Mouse (Mus musculus) olfactory bulb, adult 2 months (tissue): ENCODE data around the gene Gdpd3.

Experiments
- CTCF ChIP-seq: fragments of 200-500 bp; IDR thresholded peaks from 2 replicates; pipeline ENCODE4 v1.5.1; 2012; ENCODE audit warnings: low read depth, mild to moderate bottlenecking, low read length, moderate library complexity; ENCODE audit not compliant: insufficient read depth
- POLR2A ChIP-seq: fragments of 200-500 bp; IDR thresholded peaks from 2 replicates; pipeline ENCODE4 v1.6.1; 2012; ENCODE audit warnings: mild to moderate bottlenecking, low read depth, low read length, moderate library complexity; ENCODE audit not compliant: insufficient read depth

DNA sequence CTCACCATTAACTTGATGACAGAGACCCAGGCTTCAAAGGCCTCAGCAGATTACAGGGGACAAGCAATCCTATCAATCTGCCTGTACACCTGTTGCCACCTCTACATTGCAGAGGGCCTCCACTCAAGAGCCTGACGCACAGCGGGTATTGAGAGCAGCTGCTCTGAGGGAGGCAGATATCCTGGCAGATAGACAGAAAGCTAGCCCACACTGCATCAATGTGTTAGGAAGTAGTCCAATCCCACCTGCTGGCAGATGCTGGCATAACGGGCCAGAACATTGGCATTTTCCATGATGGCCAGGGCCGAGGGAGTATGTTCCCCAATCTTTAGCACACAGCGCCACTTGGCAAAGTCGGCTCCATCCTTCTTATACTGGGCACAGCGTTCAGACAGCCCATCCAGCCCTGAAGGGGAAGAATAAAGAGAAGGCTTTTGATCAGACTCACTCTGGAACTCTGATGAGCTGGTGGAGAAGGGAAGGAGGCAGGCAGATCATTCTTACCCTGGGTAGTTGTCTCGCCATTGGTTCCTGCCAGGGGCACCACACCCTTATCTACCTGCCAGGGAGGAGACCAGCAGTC, 30.3 kb downstream of the Gdpd3 start:
- TF ChIP-seq CTCF (no peak; the same call in 1 of the 2 replicates), POLR2A (no peak)
